Mouse (Mus musculus): Measurements from ENCODE around the gene Cyb561d2. TPM values are rescaled to one million over a fixed set of nuclear protein-coding genes. Genes with fewer than 3 reads are reported as not detected.

The Cyb561d2 gene
- polyA plus RNA-seq, 1 experiment from 2014 or later = 26.2 TPM

- ChIA-PET CTCF (no interaction called here), POLR2A (interaction anchor here (0.6 to 2.6 kb wide), 4 partner anchors 9 to 69 kb away, joined by 3 to 9 read pairs (median 5); partner anchors contain the start of gene Hyal3)
- no peak for DNase-seq (ENCODE audit: low read depth, low spot score)
- in situ Hi-C loops (cut with MboI; ENCODE audit: low pct_unique_long_range_greater_than_20kb) = no loop called here
- peak; percentile 99 for ATAC-seq
- no peaks in the 10 kb centered on the region for H3K27me3 ChIP-seq
- TF ChIP-seq CTCF (IDR thresholded peaks at IDR 0.05) = no peak
Measured at GRCm38 (mm10) chr9:107563029-107563581, 21.1 kb upstream of the Cyb561d2 start, which contains the start of gene Tusc2. Gene Tusc2, plus strand, starts transcription at chr9:107563255.

DNA sequence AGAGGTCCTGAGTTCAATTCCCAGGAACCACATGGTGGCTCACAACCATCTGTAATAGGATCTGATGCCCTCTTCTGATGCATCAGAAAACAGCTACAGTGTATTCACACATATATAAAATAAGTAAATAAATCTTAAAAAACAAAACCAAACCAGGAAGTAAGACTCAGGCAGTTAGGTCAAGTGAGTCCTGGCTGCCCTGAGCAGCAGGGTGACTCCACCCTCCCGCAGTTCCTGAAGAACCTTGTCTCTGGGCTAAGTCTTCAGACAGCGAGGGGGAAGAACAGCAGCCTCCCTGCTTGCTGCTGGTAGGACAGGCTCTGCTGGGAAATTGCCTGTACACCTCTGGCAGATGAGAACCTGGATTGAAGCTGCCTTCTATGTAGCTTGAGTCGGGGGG lies 14.4 kb upstream of the Cyb561d2 start:
- H3K27me3 ChIP-seq = no peaks in the 10 kb centered on the region
- DNase-seq (ENCODE audit: low read depth, low spot score) (no peak), ATAC-seq (no peak)
- TF ChIP-seq CTCF (IDR thresholded peaks at IDR 0.05) = no peak
- CTCF ChIA-PET = interaction anchor here (1.1 to 1.9 kb wide), 3 partner anchors 11 to 89 kb away, joined by 3 to 8 read pairs (median 3); partner anchors contain the start of gene Hyal2
- POLR2A ChIA-PET = interaction anchor here (0.8 to 1.4 kb wide), 3 partner anchors 9 to 74 kb away, joined by 4 read pairs; partner anchors contain the start of genes Cyb561d2 and Nprl2
- in situ Hi-C loops (cut with MboI; ENCODE audit: low pct_unique_long_range_greater_than_20kb) = no loop called here

- POLR2A ChIA-PET = interaction anchor here (0.8 to 1.4 kb wide), 4 partner anchors 8 to 14 kb away, joined by 4 to 5 read pairs (median 4); partner anchors contain the start of genes Cyb561d2 and Nprl2
Measured at GRCm38 (mm10) chr9:107555701-107556100, 13.7 kb upstream of the Cyb561d2 start.

DNA sequence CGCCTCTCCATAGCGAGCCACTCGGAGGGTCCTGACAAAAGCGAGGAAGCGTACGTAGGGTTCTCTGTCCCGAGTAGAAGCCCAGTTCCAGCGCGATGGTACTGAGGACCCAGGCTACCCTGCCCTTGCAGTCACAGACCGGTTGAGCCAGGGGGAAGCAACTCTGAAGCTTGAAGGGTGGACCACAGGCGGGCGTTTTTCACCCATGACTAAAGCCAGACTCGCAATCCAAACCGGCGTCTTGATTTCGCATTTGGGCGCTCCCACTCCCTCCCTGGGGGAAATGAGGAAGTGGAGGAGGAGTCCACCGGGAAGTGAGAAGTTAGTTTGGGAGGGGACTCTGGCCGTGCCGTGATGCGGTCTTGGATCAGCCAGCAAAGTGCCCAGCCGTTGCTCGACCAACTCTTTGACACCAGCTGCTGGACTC lies 13.1 kb upstream of the Cyb561d2 start:
- no peak for TF ChIP-seq CTCF (IDR thresholded peaks at IDR 0.05)
- POLR2A ChIA-PET = interaction anchor here (1.1 to 2.7 kb wide), 5 partner anchors 8 to 32 kb away, joined by 3 to 10 read pairs (median 5); partner anchors contain the start of genes Cyb561d2, Ifrd2, Nprl2 and Tusc2

More at GRCm38 (mm10) chr9:107555701-107556100, 13.7 kb upstream of the Cyb561d2 start:
- DNase-seq (ENCODE audit: low read depth, low spot score) (no peak), ATAC-seq (no peak)
- in situ Hi-C loops (cut with MboI; ENCODE audit: low pct_unique_long_range_greater_than_20kb) = no loop called here
- no peak for TF ChIP-seq CTCF (IDR thresholded peaks at IDR 0.05)
- CTCF ChIA-PET = interaction anchor here (1.1 to 1.9 kb wide), 3 partner anchors 11 to 90 kb away, joined by 3 to 8 read pairs (median 3); partner anchors contain the start of gene Hyal2
- no peaks in the 10 kb centered on the region for H3K27me3 ChIP-seq

DNA sequence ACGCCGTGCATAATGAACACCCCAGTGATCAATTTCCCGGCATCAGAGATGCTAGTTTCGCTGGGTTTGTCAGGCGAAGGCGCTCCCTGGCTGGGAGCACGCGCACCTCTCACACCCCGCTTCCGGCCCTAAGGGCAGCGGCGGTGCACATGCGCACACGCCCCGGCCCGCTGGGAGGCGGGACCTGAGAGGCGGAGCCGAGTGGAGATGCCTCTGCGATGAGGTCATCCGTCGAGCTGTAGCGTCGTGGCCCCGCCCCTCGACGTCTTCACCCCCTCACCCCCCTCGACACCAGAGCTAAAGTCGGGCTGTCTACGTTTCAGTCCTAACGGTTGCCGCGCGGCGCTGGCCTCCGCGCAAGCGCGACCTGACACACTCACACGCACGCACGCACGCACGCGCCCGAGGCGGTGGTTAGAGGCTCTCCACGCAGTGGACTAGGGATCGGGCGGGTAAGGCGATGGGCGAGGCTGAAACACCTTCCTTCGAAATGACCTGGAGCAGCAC lies 12.4 kb upstream of the Cyb561d2 start:
- TF ChIP-seq CTCF (IDR thresholded peaks at IDR 0.05) = no peak
- DNase-seq (ENCODE audit: low read depth, low spot score) (peak; percentile 88), ATAC-seq (peak; percentile 74)
- in situ Hi-C loops (cut with MboI; ENCODE audit: low pct_unique_long_range_greater_than_20kb) = no loop called here
- CTCF ChIA-PET = no interaction called here
- H3K27me3 ChIP-seq = no peaks in the 10 kb centered on the region
- POLR2A ChIA-PET = interaction anchor here (0.7 to 2.7 kb wide), 7 partner anchors 8 to 256 kb away, joined by 3 to 10 read pairs (median 5); partner anchors contain the start of genes Cyb561d2, Ifrd2, Nprl2 and Tusc2

More for the DNA sequence above, 13.1 kb upstream of the Cyb561d2 start:
- ATAC-seq (peak; percentile 27), DNase-seq (ENCODE audit: low read depth, low spot score) (no peak)
- in situ Hi-C loops (cut with MboI; ENCODE audit: low pct_unique_long_range_greater_than_20kb) = no loop called here
- H3K27me3 ChIP-seq = no peaks in the 10 kb centered on the region
- CTCF ChIA-PET = interaction anchor here (1.4 kb wide), 1 partner anchor 90 kb away, joined by 3 read pairs; no protein-coding TSS in a partner anchor

DNA sequence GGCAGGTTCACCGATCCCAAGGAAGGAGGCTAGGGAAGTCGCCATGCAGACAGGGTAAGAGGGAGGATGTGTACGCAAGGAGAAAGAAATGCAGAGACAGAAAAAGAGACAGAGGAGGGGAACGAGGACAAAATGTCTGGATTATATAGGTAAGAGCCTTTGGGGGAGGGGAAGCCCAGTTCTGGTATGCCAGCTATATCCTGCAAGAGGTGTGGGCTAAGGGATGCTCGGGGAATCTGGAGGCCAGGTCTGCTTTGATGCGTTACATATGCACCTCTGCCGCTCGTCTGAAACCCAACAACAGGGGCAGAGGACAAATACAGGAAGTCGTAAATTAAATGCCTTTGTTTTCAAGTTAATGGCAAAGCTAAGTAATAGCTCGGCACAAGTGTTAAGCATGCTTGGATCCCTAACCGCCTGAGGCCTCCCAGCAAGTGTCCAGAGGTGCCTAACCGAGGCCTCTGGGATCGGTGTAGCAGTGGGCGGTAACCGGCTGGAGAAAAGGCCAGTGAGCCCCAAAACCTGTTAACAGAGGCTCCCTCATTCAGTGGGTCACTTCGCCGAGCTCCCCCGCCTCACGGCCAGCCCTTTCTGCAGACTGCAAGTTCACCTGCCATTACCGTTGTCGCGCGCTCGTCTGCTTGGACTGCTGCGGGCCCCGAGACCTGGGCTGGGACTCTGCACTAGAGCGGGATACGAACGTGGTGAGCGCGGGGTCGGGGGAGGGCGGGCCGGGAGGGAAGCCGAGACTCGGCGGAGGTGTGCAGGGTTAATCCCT lies 11.7 kb upstream of the Cyb561d2 start:
- no peak for TF ChIP-seq CTCF (IDR thresholded peaks at IDR 0.05)
- H3K27me3 ChIP-seq = no peaks in the 10 kb centered on the region
- ATAC-seq (peak; percentile 27), DNase-seq (ENCODE audit: low read depth, low spot score) (no peak)
- ChIA-PET CTCF (no interaction called here), POLR2A (interaction anchor here (0.7 to 2.7 kb wide), 7 partner anchors 9 to 255 kb away, joined by 3 to 10 read pairs (median 3); partner anchors contain the start of genes Cyb561d2, Hyal3, Ifrd2 and Nprl2)
- in situ Hi-C loops (cut with MboI; ENCODE audit: low pct_unique_long_range_greater_than_20kb) = no loop called here

DNA sequence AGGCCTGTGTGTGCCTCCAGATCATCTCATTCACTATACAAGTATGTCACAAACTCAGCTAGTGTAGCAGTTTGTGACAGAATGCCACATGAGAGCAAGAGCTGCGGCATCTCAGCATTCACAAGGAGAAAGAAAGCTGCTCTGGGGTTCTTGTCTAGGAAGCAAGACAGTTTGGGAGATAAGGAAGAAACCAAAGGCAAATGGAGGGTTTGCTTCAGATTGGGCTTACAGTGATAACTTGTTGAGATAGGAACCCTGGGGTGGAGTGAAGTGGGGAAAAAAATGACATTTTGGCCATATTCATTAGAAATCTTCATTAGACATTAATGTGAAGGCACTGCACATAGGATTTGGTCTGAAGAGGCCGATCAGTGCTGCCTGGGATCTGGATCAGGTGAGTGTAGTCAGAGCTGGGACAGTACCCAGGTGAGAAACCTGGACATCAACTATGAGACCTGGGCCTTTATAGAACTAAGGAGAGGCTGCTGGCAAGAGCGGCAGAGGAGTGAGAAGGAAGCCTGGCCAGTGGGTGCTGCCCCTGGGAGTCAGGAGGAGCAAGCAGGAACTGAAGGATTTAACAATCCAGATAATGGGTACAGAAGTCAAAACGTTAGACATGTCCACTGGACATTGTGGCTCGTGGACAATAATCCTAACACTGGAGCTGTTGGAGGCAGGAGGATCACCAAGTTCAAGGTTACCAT lies 10.8 kb upstream of the Cyb561d2 start:
- ChIA-PET CTCF (no interaction called here), POLR2A (interaction anchor here (1.1 to 2.7 kb wide), 2 partner anchors 12 to 28 kb away, joined by 3 to 10 read pairs; partner anchors contain the start of genes Cyb561d2, Hyal3 and Nprl2)
- no peaks in the 10 kb centered on the region for H3K27me3 ChIP-seq
- ATAC-seq (no peak), DNase-seq (ENCODE audit: low read depth, low spot score) (no peak)
- in situ Hi-C loops (cut with MboI; ENCODE audit: low pct_unique_long_range_greater_than_20kb) = no loop called here
- no peak for TF ChIP-seq CTCF (IDR thresholded peaks at IDR 0.05)

- in situ Hi-C loops (cut with MboI; ENCODE audit: low pct_unique_long_range_greater_than_20kb) = no loop called here
- CTCF ChIA-PET = no interaction called here
- POLR2A ChIA-PET = no interaction called here
- DNase-seq (ENCODE audit: low read depth, low spot score) (no peak), ATAC-seq (no peak)
- no peak for TF ChIP-seq CTCF (IDR thresholded peaks at IDR 0.05)
- no peaks in the 10 kb centered on the region for H3K27me3 ChIP-seq
Measured at GRCm38 (mm10) chr9:107551890-107552355, 9.9 kb upstream of the Cyb561d2 start.

- ChIA-PET POLR2A (interaction anchor here (0.6 kb wide), 1 partner anchor 78 kb away, joined by 3 read pairs; no protein-coding TSS in a partner anchor), CTCF (no interaction called here)
- no peaks in the 10 kb centered on the region for H3K27me3 ChIP-seq
- ATAC-seq = no peak
- in situ Hi-C loops (cut with MboI; ENCODE audit: low pct_unique_long_range_greater_than_20kb) = no loop called here
- no peak for TF ChIP-seq CTCF (IDR thresholded peaks at IDR 0.05)
- DNase-seq (ENCODE audit: low read depth, low spot score) = no peak
Measured at GRCm38 (mm10) chr9:107551117-107551889, 9.3 kb upstream of the Cyb561d2 start, which contains the start of gene Rassf1. Gene Rassf1, plus strand, starts transcription at chr9:107551555.
